Mouse (Mus musculus) c-Kit-positive CD71-positive TER-119-positive erythroid progenitor cells, embryonic 14.5 days (primary cell): Measurements from ENCODE around the gene Ndufb6.
"Not testable (repeated sequence)": the region's sequence is repeated elsewhere in the genome, so short reads cannot be mapped to it uniquely, and the experiment has no call there.

Experiments
- DNase-seq: peaks from one replicate; pipeline ENCODE4 v3.0.0-alpha.2; 2013; ENCODE audit warnings: low spot score

Ndufb6 gene

DNA sequence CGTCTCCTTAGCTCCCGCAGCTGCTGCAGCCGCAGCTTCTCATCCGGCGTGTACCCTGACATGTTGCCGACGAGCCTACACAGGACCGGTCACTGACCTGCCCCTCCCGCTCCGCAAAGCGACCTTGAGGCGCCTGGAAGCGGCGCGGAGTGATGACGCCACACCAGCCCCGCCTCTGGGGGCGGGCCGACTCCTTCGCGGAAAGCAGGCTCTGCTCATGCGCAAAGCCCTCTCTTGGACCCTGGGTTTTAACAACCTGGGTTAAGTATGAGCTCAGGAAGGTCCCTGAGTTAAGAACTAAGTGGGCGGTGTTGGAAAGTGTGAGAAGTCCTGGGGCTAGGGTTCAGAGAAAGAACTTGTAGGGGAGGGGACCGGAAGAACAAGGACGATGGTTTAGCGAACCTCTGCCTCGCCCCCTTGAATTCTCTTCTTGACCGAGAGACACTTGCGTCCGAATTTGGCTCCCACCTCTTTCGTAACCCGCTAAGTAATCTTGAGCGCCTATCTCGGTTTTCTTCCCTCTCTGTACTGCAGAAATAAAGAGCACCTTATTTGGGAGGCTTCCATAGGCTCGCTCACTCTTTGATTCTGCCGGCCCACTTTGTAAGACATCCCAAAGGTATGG lies at the start of gene Ndufb6:
Gene Ndufb6 (minus strand): TSS at position 146 of the 625 bp plus-strand sequence.
- DNase-seq = peak; percentile 92

DNA sequence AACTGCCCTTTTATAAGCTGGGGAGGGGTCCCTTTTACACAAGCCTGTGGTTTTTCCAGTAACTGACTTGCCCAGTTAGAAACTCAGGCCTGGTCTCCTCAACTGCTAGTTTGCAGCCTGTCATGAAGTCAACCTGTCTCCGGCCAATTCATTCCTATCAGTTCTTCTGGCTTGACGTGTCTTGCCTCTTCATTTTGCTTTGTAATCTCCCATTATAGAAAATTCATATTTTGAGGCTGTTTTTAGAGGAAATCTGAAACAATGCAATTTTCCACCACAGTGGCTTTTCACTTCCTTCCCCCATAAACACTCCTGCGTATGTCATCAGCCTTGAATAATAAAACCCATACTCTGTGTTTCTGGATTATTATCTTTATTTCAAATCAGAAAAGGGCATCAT lies 47.9 kb upstream of the Ndufb6 start:
- DNase-seq = no peak

DNA sequence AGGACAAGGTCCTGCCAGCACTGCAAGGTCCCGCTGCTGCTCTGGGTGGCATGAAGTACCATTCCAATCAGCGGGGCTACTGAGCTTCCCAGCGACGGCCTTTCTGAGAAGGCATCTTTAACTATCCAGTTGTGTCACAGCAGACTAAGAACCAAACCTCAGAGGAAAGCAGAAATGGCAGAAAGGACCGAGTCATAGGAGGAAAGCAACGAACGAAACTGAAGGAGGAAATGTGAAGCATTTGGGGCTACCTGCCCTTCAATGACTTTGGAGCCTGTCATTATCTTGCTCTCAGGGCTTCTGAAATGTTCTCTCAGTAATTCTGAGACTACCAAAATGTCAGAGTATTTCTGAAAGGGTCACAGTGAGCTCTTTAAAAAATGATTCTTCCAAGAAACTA lies 45.4 kb upstream of the Ndufb6 start:
- no peak for DNase-seq

DNA sequence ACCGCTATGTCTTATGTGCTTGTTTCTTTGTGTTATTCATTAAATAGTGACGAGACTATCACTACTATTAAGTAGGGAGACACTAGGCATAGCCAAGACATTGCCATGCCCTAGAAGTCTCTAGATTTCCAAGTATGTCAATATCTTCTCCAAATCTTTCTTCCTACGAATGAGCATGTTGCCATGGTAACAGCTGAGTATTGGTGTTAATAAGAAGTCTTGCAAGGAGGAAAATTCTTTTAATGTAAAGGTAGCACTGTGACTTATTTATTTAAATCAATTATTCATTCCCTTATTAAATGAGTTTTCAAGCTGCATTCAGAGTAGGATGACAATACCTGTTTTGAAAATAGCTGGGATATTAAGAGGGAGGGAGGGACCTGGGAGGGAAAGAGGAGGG lies 38.2 kb upstream of the Ndufb6 start:
- DNase-seq = no peak

DNA sequence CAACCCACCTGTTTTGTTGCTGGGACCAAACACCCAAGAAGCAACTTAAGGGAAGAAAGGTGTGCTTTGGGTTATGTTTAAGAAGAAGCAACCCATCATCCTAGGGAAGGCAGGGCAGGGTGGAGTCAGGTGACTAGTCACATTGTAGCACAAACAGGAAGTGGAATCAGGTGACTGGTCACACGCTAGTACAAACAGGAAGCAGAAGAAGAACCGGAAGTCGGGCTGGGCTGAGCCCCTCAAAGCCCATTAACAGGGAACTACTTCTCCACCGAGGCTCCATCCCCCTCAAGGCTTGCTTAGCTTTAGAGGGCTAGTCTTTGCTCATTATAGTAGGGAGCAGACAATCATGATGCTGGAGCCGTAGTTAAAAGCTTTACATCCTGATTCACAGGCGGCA lies 33.8 kb upstream of the Ndufb6 start:
- DNase-seq = no peak

DNA sequence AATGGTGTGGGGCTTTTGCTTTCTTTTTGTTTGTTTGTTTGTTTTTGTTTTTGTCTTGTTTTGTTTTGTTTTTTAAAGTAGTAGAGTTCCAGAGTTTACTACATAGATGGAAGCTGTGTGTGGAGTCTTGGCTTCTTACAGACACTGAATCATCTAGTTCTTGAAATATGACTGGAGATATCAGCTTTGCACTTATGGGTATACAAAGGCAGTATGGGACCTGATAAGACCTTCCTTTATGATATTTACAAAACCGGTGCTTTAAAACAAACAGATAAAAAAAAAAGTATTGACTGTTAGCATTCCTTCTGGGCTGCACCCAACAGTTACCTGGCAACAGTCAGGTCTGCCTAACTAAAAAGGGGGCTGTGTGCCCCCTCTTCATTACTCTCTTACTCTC lies 33.0 kb upstream of the Ndufb6 start:
- DNase-seq = no peak

DNA sequence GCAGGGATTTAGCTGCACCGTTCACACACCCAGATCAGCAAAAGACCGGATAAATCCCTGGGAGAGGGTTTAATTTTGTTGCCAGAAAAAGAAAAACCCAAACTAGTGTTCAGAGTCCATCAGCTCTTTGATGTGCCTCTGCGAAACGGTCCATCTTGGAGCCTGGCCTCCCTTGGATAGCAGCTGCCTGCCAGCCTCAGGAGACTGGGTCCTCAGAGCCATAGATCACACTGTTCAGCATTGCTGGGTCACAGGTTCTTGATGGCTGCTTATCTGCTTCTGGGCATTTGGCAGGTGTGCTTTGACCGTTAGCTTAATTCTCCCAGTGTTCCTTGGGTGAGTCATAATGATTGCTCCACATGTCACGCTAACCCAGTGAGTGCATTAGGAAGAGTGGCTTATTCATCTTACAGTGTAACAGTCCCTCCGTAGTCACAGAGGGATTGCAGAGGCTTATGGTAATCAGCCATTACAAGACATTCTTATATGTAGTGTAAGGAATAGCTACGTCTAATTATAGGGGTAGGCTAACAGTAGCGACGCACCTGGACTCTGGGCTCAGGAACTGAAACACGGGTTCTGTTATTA lies 31.7 kb upstream of the Ndufb6 start:
- no peak for DNase-seq

DNA sequence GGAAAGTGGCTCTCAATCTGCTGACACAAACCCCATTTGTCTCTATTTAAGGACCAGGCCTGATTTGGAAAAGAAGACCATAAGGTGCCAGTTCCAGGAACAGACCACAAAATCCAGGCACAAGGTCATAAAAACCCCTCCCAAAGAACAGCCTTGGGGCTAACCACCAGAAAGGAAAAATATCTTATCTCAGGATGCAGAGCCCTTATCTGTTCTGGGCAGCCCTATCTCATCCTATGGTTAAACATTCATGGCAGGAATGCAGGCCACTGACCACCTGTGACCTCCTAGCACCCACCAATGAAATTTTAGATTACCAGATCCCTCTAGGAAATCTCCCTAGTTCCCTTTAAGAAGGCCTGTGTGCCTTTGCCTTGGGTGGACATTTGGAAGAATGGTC lies 30.5 kb upstream of the Ndufb6 start:
- no peak for DNase-seq

DNA sequence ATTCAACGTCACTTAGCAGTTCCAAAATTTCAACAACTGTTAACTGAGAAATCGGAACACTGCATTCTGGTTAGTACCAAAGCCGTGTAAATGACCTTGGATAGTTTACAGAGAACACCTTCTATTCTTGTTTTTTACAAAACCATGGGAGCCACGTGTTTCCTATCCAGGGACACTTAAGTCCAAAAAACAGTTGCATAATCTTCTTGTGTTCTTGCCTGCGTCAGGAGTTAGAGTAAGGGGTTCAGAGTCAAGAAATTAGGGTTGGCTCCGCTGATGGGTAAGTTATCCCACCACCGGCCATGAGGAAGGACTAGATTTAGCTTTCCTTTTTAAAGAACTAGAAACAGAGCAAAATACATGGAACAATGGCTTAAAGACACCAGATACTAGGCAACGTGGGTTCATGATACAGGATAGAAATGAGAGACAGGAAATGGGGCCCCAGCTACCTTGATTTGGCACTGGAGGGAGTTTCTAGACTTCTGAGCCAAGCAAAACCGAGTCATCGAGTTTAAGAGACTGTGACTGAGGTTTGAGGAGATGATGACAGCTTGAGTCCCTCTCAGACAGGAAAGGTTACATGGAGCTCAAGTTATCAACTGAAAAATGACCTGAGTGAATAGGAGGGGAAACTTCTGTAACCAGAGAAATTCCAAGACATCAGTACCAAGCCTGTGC lies 23.4 kb upstream of the Ndufb6 start:
- no peak for DNase-seq

DNA sequence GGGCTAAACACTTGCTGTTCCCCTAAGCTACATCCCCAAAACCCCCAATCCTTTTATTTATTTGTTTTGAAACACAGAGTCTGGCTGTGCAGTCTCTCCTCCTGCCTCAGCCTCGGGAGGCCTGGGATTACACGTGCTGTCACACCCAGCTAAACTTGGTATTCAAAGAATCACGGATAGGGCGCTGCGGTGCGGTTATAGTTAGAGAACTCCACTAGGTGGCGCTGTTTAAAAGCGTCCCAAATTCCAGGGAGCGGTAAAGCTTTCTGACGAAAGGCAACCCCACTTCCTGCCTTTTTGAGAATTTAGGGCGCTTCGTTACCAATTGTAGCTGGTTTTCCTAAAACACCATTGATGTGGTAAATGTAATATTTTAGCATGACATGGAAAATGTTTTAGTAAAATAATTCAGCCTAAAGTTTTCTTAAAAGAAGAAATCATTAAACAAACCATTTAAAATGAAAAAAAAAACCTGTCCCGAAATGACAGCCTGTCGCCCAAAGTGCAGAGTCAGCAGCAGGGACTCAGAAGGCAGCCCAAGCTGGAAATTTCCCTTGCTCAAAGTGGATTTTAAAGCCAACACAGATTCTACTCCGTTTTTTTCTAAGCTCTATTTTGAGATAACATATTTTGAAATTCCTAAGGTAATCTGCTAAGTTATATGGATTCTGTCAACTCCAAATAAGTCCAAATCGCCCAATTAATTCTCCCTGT lies 22.0 kb upstream of the Ndufb6 start:
- peak; percentile 70 for DNase-seq

DNA sequence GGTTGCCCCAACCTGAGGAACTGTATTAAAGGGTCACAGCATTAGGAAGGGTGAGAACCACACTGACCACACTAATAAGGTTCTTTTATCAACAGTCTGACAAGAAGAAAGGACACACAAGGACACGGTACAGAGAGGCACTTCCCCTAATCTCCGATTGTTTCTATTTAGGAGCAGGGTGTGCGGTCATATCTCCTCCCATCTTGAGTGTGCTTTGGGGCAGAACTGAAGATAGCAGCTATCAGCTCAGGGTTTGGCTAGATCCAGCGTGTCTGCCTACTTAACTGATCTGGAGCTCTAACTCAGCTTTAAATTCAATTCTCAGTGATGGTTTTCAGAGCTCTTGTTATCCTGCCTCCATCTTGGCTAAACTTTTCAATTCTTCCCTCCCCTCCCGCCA lies 19.9 kb upstream of the Ndufb6 start:
- no peak for DNase-seq

DNA sequence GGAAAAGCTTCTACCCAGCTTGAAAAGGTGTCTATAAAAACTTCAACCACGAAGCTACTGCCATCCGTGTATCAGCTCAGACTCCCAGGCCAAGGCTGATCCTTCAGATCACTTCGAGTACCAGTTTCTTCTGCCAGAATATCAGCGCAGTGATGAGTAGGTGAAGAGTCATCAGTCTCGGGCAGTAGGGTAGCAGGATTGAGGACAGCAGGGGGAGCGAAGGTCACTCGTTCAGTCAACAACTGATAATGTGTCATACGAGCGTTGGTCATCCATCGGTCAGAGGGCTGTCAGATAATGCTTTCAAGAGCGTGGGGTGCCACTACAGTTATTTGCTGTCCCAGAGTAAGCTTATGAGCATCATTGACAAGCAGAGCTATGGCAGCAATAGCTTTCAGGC lies 12.3 kb upstream of the Ndufb6 start:
- not testable (repeated sequence) for DNase-seq

DNA sequence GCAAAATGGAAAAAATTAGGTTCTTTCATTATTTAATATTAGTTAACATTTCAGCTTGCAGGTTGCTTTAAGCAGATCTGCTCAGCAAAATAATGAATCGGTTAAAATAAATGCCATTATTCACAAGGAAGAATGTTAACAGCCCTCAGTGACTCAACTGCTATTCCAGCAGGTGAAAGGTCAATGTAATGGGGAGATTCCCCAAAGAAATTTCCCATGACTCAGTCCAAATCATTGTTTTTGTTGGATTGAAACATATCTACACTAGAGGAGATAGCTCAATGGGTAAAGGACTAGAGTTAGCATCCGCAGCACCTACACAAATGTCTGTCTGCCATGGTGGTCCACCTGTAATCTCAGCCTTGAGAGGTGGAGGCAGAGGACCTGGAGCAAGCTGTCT lies 9.8 kb upstream of the Ndufb6 start:
- no peak for DNase-seq

DNA sequence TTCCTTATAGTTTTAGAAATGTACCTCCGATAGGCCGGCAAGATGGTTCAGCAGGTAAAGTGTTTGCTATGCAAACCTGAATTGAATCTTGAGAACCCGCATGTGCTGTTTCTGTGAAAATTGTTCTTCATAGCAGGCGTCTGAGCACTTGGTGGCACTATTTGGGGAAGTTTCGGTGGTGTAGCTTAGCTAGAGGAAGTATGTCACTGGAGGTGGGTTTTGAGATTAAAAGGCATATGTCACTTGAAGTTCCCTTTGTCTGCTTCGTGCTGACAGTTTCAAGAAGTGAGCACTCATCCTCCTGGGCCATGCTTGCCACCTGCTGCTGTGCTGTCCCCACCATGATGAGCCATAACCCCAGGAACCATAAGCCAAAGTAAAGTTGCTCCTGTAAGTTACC lies 8.2 kb upstream of the Ndufb6 start:
- DNase-seq = no peak

DNA sequence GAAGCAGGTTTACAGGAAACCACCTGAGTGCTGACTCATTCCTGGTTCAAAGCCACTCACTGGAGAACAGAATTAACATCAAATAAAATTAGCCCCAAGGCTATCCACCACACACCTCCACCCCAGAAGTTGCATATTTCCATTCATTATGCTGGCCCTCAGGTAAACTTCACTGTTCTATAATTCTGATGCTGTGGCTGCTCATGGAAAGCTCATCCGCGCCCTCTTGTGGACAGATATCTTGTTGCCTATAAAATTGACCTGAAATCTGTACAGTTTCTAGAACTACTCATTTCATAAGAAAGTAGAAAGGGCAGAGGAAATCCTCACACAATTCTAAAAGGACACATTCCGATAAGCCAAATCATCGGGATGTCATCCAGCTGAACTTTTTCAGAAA lies 6.4 kb upstream of the Ndufb6 start:
- peak; percentile 62 for DNase-seq

DNA sequence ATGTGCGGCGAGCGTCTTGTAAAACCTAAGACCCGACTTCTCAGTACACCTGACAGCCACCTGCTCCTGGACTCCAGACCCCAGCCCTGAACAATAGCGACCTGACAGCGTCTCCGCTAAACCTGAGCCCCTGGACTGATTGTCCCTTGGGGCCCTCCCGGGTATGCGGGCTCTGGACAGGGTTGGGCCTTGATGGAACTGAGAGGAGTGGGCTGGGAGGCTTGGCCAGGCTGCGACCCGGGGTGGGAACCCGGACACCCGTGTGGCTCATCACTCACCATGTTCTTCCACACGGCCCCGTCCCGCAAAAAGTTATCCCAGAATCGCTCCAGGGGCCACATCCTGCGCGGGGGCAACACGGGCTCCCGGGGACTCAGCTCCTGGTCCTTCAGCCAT lies 343 bp downstream of the Ndufb6 start:
- no peak for DNase-seq

DNA sequence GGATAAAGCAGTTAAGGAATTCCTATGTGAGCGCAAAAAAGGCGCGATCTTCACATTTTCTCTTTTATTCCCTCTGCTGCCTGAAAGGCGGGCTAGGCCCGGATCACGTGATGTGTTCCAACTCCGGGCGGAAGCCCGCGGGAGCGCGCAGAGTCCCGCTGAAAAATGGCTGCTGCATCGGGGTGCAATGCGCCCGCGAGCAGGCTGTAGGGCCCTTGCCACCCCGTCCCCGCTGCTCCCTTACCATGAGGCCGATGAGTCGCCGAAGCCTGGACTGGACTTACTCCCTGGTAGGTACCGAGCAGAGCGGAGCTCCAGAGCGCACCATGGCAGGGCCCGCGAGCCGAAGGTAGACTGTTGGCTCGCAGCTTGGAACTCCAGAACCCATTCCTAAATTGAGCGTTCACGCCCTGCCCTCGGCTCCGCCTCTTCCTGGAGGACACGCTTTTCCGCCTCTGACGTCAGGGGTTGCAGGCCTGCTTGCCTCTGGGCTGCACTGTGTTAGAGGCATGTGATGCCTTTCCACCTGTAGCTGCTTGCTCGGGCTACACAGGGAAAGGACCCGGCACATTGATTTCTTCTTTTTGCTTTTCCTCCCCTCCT lies 9.7 kb downstream of the Ndufb6 start, which contains the start of the genes Smim27 and Topors:
Gene Smim27 (plus strand): TSS at position 150 of the 603 bp plus-strand sequence.
Gene Topors (minus strand): TSS at position 421 of the 603 bp plus-strand sequence.
- peak; percentile 92 for DNase-seq

DNA sequence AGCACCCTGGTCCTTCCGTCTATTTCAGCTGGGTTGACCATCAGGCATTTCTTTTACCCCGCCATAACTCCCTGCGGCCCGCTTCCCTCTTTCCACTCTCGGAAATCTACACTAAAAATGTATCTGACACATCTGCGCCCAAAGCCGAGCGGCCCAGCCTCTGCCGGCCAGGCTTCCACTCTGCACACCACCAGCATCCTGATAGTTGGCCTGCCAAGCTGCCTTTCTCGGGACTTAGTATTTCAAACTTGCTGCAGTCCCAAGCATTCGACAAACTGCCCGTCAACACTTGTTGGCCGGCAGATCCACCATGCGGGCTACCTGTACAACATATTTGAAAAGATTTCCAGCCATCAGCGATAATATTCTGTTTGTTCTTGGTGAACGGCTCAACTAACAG lies 10.4 kb downstream of the Ndufb6 start:
- DNase-seq = no peak

DNA sequence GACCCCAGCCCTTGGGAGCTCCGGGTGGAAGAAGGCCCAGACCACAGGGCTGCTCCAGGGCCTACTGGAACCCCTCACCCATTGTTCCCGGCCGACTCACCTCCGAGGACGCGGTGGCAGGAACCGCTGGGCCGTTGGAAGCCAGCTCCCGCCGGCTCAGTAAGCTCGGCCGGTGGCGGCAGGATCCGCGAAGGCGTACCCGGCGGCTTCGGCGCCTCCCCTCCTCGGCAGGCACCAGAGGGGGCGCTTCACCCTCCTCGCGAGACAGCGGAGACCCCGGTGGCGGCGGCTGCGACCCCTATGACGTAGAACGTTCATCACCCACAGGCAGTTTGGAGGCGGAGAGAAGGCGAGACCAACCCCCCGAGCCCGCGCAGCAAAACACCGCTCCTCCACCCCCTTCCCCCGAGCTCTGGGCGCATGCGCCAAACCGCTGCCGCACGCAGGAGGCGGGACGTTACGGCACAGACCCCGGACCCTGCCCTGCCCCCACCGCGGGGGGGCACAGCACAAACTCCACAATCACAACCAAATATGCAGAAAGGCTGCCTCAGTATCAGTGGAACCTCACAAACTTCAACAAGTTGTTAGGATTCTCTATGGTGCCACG lies 10.9 kb downstream of the Ndufb6 start:
- peak; percentile 72 for DNase-seq

DNA sequence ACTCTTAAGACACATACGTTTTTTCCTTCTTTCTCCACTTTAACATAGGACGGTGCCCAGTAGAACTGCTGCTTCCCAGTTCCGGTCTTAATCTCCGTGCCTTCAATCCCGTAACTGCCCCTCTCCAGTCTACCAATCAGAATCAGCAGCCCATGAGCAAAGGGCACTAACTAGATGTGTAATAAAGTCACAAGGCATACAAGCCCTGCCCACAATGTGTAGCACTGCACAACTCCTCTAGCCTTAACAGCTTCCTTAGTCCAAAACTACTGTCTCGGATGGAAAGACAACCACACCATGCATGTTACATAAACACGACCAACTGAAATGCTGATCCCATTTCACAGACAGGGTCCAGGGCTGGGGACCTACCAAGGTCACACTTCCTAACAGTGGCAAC lies 11.5 kb downstream of the Ndufb6 start:
- no peak for DNase-seq

DNA sequence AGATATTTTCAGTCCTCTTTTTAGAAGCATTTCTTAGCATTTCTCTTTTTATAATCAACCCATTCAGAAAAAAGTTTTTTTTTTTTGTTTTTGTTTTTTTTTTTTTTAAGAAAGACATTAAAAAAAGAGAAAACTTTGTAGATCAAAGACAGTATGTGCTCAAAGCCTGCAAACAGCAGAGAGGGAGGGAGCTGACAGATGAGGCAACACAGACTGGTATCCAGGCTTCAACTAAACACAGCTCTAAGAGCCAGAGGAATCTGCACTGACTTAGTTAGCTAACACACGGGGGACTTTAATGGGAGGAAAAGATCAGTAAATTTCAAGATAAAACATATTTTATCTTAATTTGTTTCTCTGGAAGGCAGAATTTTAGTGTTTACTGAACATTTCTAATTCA lies 14.9 kb downstream of the Ndufb6 start:
- DNase-seq = no peak
